Mouse (Mus musculus): ENCODE measurements at regions not wholly inside any gene's neighbourhood (a gene's known extent, or its start where the extent isn't known, plus 50 kb on each side); places are given as distances from the start of the nearest gene placed in this dataset.

DNA sequence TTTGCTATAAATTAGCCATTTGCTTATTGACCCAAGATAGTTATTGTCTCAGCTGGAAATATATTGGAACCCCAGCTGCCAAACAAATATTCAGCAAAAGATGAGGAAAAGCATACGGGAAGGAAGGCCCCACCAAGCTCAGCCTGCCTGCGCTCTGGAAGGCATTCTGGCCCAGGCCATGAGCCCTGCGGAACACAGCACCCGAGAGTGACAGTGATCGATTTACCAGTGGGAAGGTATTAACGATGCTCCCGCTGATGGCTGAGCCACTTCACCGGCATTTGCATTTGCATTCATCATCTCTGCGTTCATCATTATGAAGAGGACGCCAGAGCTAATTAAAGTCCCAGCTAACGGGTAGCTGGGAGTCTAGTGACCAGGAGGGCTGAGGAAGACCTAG is 174.8 kb downstream of the Irx2 start:
- no peak for DNase-seq (ENCODE audit: low spot score in 2 of 2)

DNA sequence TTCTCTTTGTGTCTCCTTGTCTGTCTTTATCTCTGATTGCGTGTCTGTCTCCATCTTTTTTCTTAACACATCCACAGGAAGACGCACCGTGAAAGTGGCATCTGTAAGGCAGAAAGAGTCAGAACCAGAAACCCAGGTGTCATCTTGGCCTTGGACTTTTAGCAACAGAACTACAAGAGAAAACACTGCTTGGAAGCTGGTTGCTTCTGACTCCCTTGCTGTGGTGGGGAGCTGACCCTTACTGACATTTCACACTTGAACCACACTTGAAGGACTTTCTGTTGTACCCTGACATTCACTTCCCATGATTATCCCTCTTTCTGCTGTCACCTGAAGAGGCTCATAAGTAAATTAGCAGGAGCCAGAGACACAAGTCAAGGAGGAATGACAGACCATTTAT is 180.6 kb downstream of the Irx2 start:
- DNase-seq (ENCODE audit: low spot score in 2 of 2) = no peak

DNA sequence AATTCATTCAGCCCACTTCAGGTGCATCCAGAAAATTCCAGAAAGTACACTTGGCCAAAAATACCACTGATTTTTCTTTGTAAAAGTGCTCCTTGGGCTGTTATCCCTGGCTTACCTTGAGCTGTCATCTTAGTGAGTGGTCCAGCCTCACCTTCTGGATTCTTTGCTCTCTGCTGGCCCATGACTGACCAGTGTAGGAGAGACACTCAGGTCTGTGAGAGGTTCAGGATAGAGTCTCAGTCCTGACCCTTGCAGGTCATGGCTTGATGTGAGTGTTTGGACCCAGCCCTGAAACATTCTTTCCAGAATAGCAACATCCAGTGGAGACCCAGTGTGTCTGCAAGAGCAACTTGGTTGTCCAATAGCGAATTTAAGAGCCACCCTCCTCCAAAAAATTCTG is 182.0 kb downstream of the Irx2 start:
- no peak for DNase-seq (ENCODE audit: low spot score in 2 of 2)

DNA sequence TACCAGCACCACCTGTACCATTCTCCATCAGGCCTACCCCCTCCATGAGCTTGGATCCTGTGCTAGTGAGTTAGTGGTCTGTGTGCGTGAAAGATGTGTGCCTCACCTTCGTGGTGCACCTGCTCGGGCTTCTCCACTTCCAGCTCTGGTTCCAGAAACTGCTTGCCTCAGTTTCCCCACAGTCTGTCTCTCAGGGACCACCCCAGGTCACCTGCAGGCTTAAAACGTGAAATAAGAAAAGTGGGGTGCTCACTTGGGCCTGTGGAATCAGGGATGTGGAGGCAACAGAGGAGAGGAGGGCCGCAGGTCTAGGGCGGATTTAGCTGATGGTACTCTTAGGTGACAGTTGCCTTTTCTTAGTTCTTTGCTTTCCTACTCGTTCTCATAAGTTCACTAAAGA is 186.0 kb downstream of the Irx2 start:
- DNase-seq (ENCODE audit: low spot score in 2 of 2) = no peak

DNA sequence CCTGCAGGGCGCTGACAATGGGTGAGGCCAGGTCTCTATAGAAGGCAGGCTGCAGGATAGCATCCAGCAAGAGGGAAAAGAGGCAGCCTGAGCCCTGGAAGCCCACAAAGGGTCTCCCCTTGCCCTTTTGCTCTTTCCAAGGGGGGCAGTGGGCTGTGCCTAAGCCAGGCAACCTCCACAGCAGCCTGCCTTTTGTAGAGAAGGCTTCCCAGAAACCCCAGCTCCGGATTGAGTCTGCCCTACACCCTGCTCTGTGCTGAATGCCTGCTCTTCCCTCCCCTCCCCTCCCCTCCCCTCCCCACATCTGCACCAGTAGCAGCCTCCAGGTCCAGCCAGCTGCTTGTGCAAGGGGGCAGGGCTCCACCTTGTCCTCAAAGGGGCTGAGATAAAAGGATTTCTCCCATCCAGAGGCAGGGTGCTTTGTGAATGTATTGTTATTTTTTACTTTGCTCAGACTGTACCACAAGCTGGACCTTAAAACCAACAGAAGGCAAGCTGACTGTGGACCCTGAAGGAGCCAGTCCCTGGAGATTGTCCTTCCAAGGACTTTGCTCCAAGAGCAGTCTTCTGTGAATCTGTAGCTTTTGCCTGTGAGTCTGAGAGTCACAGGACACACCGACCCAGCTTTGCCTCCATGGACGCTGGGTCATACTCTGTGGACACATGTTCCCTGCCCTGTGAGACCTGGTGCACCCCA is 186.8 kb downstream of the Irx2 start:
- DNase-seq (ENCODE audit: low spot score in 2 of 2) = no peak

DNA sequence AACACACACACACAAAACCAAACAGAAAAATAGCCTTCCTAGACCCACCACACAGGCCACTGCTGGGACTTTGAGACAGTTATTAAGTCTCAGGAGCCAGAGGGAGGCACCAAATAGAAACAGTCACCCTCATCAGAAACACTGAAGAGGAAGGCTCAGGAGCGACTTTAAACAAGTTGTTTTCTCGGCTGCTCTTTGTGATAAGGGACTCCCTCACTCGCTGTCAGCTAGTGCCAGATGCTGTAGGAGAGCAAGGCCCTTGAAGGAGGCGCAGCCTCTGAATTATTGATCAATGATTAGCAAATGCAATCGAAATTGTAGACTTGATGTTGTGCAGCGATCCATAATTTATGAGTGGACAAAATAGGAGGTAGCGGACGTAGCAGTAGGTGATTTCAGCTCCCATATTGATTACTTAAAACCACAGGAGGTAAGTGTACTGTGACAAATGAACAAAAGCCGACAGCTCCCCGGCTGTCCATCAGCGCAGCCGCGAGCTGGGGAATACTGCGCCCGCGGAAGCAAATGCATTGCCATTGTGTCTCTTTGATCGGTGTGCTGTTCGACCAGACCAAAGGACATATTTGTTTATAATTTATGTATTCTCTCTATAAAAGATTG is 187.4 kb downstream of the Irx2 start:
- no peak for DNase-seq (ENCODE audit: low spot score in 2 of 2)

DNA sequence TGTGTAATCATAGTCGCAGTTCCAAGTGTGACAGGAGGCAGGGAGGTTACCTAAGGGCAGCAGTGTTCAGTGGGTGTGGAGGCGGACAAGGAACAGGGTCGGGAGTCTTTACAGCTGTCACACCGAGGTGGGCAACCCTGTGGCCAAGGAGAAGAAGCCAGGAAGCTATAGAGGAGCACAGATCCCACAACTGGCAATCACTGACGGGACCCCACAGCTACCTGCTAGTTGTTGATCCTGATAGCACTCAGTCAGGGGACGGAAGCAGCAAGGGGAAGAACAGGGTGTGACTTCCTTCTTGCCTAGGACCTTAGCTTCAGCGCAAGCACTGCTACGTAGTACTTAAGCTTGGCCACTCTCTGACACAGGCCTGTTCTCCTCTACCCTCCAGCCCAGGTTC is 188.2 kb downstream of the Irx2 start:
- DNase-seq (ENCODE audit: low spot score in 2 of 2) = no peak

DNA sequence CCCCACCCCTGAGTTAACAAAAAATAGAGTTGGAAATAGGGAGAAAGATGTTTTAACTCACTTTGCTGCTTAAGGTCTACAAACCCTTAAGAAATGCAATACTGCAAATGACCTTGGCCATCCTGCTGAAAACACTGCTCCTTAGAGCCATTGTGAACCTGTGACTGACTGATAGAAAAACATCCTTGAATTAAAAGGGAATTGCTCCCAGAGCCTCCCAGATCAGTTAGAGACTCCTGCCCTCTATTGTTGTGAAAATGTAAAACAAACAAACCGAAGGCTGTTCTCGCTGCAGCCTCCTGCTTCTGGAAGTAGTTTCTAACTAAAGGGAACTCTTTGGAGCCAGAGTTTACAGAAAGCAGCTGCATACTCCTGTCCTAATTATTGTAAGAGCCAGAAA is 188.9 kb downstream of the Irx2 start:
- no peak for DNase-seq (ENCODE audit: low spot score in 2 of 2)

DNA sequence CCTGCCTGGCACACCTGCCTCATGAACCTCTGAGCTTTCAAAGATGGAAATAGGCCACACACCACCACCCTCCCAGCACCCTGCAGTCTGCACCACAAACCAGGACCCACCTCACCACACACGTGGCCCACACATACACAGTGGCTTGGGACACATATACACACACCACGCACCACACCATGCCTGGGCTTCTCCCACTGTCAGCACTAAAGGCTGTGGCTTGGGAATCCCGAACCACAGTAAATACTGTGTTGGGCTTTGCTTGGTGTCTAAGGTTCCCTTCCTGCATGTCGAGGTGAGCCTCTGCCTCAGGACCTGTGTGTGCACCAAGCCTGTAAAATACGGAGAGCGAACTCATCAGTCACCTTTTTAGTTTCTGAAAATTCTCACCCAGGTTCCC is 189.3 kb downstream of the Irx2 start:
- no peak for DNase-seq (ENCODE audit: low spot score in 2 of 2)

DNA sequence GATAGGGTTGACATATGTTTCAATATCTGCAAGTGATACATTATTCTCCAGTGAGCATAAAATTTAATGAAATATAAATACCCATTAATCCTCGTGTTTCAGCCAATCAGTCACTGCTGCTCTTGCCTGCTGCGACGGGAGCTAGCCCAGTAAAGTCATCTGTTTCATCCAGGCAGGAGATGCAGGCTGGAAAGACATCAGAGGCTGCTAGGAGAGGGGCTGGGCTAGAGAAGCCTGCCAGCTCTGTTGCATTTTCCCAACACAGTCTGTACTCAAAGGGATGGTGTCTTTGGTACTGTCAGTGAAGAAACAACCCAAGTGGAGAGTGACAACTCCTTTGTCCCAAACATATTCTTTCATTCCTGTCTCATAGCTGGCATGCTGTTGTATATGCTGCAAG is 198.0 kb downstream of the Irx2 start:
- no peak for DNase-seq (ENCODE audit: low spot score in 2 of 2)

DNA sequence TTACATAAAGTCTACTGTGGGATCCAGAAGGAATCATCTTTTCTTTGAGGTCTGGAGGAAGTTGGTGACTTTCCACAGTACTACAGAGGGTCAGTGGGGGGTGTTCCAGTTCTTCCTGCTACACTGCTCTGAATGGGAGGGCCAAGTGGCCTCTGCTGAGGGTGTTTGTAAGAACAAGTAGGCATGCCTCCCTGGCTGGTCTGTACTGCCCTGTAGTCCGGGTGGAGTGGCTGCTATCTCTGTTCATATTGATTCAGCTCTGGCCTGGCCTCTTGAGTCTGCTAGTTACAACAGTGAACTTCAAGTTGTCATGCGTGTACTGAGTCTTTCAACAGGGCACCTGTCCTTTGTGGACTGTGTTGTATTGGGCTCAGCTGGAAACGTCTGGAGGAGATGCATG is 200.7 kb downstream of the Irx2 start:
- no peak for DNase-seq (ENCODE audit: low spot score in 2 of 2)

DNA sequence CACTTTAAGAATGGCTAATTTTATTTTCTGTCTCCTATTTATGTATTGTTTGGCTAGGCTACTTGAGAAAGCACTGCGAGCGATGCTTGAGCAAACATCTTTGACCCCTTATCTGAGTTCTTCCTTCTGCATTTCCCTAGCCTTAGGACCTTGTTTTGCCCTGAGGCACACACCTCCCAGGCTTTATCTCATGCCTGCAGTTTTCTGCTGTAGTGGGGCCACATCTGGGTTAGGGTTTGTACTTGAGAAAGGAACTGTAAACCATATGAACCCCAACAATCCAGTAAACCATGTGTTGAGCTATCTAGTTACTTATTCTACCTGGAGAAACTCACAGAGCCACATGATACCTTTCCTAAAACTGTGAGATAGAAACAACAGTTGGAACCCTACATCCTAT is 204.7 kb downstream of the Irx2 start:
- no peak for DNase-seq (ENCODE audit: low spot score in 2 of 2)

DNA sequence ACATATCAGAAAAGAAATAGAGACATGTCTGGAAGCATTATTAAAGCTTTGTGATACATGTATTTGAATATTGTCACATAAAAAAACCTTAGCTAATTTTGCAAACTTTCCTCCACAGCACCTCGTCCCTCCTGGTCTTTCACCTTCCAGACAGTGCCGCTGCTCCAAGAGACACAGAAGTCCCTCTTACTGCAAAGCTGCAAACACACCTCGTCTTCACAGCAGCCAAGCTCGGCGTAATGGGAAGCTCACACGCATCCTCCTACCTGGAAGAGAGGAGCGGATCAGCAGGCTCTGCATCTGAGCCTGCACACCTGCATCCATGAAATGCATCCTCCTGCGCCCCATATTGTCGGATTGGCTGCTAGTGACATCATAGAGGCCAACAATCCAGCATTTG is 208.4 kb downstream of the Irx2 start:
- no peak for DNase-seq (ENCODE audit: low spot score in 2 of 2)

DNA sequence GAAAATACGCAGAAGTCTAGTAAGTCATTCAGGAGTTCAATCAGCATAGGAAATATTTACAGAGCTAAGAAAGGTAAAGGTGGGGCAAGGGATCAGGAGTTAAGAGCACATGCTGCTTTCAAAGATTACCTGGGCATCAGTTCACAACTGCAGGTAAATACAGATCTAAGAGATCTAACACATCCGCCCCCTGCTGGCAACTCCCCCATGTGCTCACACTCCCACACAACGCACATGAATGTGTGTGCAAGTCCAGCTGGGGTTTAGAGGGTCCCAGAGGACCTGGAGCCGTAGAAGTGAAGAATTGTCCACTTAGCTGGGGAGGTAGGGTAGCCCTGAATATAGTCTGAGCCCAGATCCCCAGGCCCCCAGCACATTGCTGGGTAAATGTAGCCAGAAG is 219.5 kb downstream of the Irx2 start:
- DNase-seq (ENCODE audit: low spot score in 2 of 2) = no peak

DNA sequence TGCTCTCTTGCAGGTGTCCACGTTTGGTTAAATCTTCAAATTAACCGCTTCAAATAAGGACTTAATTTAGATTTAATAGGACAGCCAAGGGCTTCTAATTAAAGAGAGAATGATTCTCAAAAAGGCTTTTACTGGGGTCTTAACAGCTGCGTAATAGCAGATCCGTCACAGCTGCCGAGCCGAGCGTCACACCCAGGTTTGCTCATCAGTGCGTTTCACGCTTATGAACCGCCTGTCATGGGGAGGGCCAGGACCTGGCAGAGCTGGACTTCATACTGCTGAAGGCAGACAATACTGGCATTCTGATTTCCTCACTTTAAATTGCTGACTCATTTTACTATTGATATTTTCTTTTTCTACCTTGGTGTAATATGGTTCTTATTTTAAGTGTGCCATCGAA is 221.2 kb downstream of the Irx2 start:
- no peak for DNase-seq (ENCODE audit: low spot score in 2 of 2)

DNA sequence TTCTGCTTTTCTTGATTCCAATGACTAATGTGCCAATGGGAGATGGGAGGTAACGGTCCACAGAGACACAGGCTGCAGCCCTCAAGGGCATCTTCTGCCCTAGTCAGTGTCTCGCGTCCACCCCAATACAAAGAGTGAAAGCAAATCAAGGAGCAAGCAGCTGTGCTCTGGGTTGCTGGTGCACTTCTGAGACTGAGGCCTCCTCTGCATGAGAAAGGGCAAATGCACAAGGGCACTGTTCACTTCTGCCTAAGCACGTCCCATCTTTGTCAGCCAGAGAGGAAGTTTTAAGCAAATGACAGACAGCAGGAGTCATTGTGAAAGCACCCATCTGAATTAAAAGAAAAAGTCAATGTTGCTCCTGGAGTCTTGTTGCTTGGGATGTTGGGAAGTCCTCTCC is 224.3 kb downstream of the Irx2 start:
- no peak for DNase-seq (ENCODE audit: low spot score in 2 of 2)

DNA sequence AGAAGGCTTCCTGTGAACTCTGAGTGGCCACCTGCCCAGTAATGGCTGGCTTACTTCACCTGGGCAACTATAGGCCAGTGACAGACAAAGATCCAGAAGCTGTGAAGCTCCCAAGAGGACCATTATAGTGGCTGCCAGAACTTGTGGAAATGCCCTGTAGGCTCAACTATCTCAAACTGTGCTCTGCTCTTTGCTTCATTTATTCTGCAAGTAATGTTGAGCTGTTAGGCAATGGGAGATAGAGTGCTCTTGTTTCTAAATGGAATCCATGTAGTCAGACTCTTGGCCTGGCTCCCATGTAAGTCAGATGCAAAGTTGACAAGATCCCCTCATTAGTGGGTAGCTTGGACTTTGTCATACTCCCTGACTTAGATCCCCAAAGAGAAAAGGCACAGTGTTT is 247.3 kb downstream of the Irx2 start:
- DNase-seq (ENCODE audit: low spot score in 2 of 2) = no peak

DNA sequence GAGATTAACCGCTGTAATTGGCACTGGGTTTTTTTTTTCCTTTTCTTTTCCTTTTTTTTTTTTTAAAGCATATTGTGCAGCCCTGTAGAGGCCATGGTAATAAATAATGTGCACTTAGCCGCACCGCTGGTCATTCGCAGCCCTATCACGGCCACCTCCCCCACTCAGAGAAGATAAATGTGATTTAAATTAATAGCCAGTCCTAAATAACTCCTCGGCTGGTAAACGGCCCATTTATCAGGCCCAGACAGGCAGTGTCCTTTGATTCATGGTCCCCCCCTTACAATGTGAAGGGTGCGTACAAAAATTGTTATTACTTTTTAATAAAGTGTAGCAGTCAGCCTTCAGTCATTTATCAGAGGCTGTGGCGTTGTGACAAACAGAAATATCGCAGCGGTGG is 266.4 kb downstream of the Irx2 start:
- no peak for DNase-seq (ENCODE audit: low spot score in 2 of 2)

DNA sequence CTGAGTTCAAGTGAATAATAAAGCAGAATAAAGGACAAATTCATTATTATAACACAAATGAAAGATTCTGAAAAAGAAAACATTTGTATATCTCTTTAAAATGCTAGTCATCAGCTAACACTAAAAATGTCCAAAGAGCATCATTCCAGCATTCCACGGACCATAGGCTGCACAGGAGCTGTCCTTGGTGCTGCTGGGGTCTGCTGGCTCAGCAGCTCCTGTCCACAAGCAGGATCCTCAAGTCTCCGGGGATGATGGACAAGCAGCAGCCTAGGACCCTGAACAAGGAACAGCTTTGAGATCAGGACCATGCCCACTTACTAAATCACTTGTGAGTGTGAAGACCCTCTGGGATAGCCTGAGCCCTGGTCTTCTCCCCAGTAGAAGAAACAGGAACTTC is 274.0 kb downstream of the Irx2 start:
- DNase-seq (ENCODE audit: low spot score in 2 of 2) = no peak

DNA sequence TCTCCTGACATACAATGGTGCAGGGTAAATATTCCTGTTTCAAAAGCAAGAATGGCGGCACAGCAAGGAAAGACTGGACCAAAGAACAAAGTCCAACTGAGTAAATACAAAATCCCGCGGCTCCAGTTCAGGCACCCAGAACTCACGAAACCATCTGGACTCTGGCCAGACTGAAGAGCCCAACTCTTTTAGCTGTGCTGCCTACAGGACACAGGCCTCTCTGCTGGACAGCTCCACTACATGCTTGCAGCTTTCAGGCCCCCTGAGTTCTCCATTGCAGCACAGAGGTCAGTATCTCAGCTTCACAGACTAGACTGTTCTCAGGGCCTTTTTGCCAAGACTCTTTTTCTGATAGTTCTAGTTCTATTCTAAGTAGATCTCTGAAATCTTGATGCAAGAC is 290.3 kb downstream of the Irx2 start:
- no peak for DNase-seq (ENCODE audit: low spot score in 2 of 2)

DNA sequence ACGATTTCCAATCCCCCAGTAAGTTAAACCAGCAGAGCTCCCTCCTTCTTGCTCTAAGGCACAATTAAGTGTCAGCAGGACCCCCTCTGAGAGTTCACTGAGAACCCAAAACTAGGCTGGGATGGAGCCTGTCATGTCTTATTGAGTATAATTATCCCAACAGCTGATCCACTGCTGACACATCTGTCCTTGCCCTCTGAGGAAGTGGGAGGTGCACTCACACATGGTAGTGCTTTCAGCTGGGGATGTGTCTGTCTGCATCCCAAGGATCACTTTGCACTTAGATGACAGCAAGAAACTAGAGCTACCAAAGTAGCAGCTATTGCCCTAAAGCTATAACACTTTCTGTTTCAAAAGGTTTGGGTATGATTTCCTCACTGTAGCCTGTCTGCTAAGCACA is 291.7 kb downstream of the Irx2 start:
- no peak for DNase-seq (ENCODE audit: low spot score in 2 of 2)

DNA sequence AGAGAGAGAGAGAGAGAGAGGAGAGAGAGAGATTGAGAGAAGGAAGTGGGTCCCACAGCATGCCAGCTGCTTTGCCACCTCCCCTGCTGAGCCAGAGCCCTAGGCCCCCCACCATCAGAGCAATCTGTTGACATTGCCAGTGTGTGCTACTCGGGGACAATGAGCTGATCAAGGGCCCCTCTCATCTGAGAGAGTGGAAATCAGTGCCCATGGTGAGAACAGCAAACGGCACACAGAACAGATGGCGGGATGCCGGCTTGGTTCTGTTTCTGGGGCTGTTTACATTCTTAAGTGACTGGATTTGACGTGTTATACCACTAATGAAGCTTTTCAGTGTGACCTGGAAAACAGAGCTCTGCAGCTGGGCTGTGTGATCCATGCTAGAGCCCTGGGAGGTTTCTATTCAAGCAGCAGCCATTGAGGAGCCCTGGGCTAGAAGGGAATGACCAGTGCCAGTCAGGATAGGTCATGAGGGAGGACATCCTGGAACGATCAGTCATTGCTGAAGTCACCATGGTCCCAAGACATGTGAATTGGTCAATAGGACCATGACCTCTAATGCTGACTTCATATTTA is 296.0 kb downstream of the Irx2 start:
- no peak for DNase-seq (ENCODE audit: low spot score in 2 of 2)

DNA sequence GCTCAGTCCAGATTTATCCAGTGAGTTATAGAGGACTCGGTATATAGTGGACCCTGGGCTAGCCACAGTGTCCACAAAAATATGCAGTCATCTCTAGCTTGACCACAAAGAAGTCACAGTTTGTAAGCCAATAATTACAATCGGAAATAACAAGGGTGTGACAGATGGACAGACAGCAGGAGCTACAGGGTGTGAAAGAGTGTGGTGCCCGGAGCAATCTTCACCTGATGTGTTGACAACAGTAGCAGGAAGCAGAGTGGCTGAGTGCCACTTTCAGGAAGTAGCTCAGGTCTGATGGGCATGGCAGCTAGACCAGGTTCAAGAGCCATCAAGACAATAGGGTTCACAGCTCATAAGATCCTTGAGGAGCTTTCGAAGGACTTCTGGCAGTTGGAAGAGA is 308.6 kb downstream of the Irx2 start:
- no peak for DNase-seq (ENCODE audit: low spot score in 2 of 2)
